Mouse (Mus musculus) bone marrow macrophage, adult 2 months (primary cell): ENCODE results near the gene Lrrc61. TPM values are rescaled to one million over a fixed set of nuclear protein-coding genes. Genes with fewer than 3 reads are reported as not detected.

Source experiments
- H3K27ac ChIP-seq: 2 replicates; pipeline ENCODE4 v1.5.1; 2012; ENCODE audit warnings: low read depth, low read length; ENCODE audit not compliant: insufficient read depth
- H3K4me1 ChIP-seq: 2 replicates; pipeline ENCODE4 v1.6.1; 2012; ENCODE audit warnings: low read length; ENCODE audit not compliant: control insufficient read depth, insufficient read depth
- H3K4me3 ChIP-seq: 2 replicates; pipeline ENCODE4 v1.5.1; 2012; ENCODE audit warnings: mild to moderate bottlenecking, low read length, moderate library complexity; ENCODE audit not compliant: insufficient read depth
- CTCF ChIP-seq: IDR thresholded peaks from 2 replicates; pipeline ENCODE4 v1.5.1; 2012; ENCODE audit warnings: low read depth, mild to moderate bottlenecking, low read length, moderate library complexity
- POLR2A ChIP-seq: IDR thresholded peaks from 2 replicates; pipeline ENCODE4 v1.6.1; 2012; ENCODE audit warnings: mild to moderate bottlenecking, low read depth, low read length, borderline replicate concordance
- polyA plus RNA-seq: library from polyadenylated mRNA; stranded (reverse); fragments of >200 nt; gene quantifications from 2 replicates; pipeline ENCODE4 v1.2.4, GENCODE M21; 2012; ENCODE audit not compliant: missing spikeins, insufficient read depth, insufficient read length

Lrrc61 gene
- polyA plus RNA-seq, 1 experiment = 19.1 TPM

- Histone ChIP-seq H3K4me1 (no peaks in the 10 kb centered on the region), H3K27ac (no peak overlapping the region), H3K4me3 (no peak overlapping the region)
- TF ChIP-seq POLR2A (no peak), CTCF (no peak)
These were observed 8.3 kb upstream of the Lrrc61 start for GRCm38 (mm10) chr6:48546271-48546670.

GRCm38 (mm10) chr6:48546858-48547257, 7.7 kb upstream of the Lrrc61 start:
- Histone ChIP-seq H3K27ac (no peak overlapping the region), H3K4me3 (no peak overlapping the region)
- TF ChIP-seq POLR2A (no peak), CTCF (no peak)

GRCm38 (mm10) chr6:48548314-48548713, 6.3 kb upstream of the Lrrc61 start:
- TF ChIP-seq POLR2A (no peak), CTCF (no peak)
- H3K27ac ChIP-seq = no peak overlapping the region
- H3K4me1 ChIP-seq = no peaks in the 10 kb centered on the region
- no peak overlapping the region for H3K4me3 ChIP-seq

More at GRCm38 (mm10) chr6:48546858-48547257, 7.7 kb upstream of the Lrrc61 start:
- H3K4me1 ChIP-seq = no peaks in the 10 kb centered on the region

- H3K4me3 ChIP-seq = no peak overlapping the region
- TF ChIP-seq POLR2A (no peak), CTCF (no peak)
- H3K27ac ChIP-seq = no peak overlapping the region
These were observed 1.7 kb upstream of the Lrrc61 start for GRCm38 (mm10) chr6:48552918-48553317.

GRCm38 (mm10) chr6:48553819-48554218, 777 bp upstream of the Lrrc61 start:
- TF ChIP-seq POLR2A (no peak), CTCF (no peak)
- Histone ChIP-seq H3K27ac (peak overlapping the region; percentile 61), H3K4me3 (peak overlapping the region; percentile 48; the same call in 1 of the 2 replicates), H3K4me1 (peaks cover 7% of the 10 kb centered on the region; the same call in 1 of the 2 replicates)

More at GRCm38 (mm10) chr6:48552918-48553317, 1.7 kb upstream of the Lrrc61 start:
- H3K4me1 ChIP-seq = peaks cover 7% of the 10 kb centered on the region; the same call in 1 of the 2 replicates

GRCm38 (mm10) chr6:48555104-48555890, 701 bp downstream of the Lrrc61 start:
- peak overlapping the region; percentile 93 for H3K27ac ChIP-seq
- H3K4me1 ChIP-seq = peaks cover 7% of the 10 kb centered on the region; the same call in 1 of the 2 replicates
- H3K4me3 ChIP-seq = peak overlapping the region; percentile 68
- TF ChIP-seq POLR2A (no peak), CTCF (no peak)

- H3K4me1 ChIP-seq = peaks cover 7% of the 10 kb centered on the region; the same call in 1 of the 2 replicates
- TF ChIP-seq POLR2A (no peak), CTCF (no peak)
- peak overlapping the region; percentile 68; the same call in 1 of the 2 replicates for H3K4me3 ChIP-seq
- no peak overlapping the region for H3K27ac ChIP-seq
These were observed 1.4 kb downstream of the Lrrc61 start for GRCm38 (mm10) chr6:48555956-48556355.

GRCm38 (mm10) chr6:48565693-48566310, 11.2 kb downstream of the Lrrc61 start:
- H3K27ac ChIP-seq = no peak overlapping the region
- no peaks in the 10 kb centered on the region for H3K4me1 ChIP-seq
- no peak overlapping the region for H3K4me3 ChIP-seq
- TF ChIP-seq POLR2A (no peak), CTCF (no peak)

GRCm38 (mm10) chr6:48566312-48566711, 11.7 kb downstream of the Lrrc61 start:
- Histone ChIP-seq H3K4me3 (no peak overlapping the region), H3K4me1 (no peaks in the 10 kb centered on the region), H3K27ac (no peak overlapping the region)
- TF ChIP-seq CTCF = no peak
- TF ChIP-seq POLR2A = no peak
